Mouse (Mus musculus) liver, postnatal 0 days (tissue): ENCODE data around the gene Wnk2. TPM values are rescaled to one million over a fixed set of nuclear protein-coding genes. Genes with fewer than 3 reads are reported as not detected.

ENCODE experiments used
- ATAC-seq: fragments of 200-750 bp; cut with Nextera tagmentation; 2 replicates; pipeline ENCODE4 v1.8.0; 2017; ENCODE audit warnings: mild to moderate bottlenecking, moderate library complexity
- DNase-seq: peaks from one replicate; pipeline ENCODE4 v3.0.0-alpha.2; 2016
- H3K27ac ChIP-seq: fragments of 300-500 bp; sonication (generic); 2 replicates; pipeline ENCODE4 v1.5.1; 2014; ENCODE audit warnings: antibody characterized with exemption, moderate library complexity, mild to moderate bottlenecking, low read depth
- H3K27me3 ChIP-seq: fragments of 300-500 bp; sonication (generic); 2 replicates; pipeline ENCODE4 v1.6.1; 2014; ENCODE audit warnings: low read length, control low read depth, mixed read lengths; ENCODE audit not compliant: insufficient read depth
- H3K36me3 ChIP-seq: fragments of 300-500 bp; sonication (generic); replicated peaks from 2 replicates; pipeline ENCODE4 v1.6.1; 2014; ENCODE audit warnings: mild to moderate bottlenecking, control low read depth, low read length, moderate library complexity, mixed read lengths; ENCODE audit not compliant: insufficient read depth
- H3K4me1 ChIP-seq: fragments of 300-500 bp; sonication (generic); 2 replicates; pipeline ENCODE4 v1.6.1; 2014; ENCODE audit warnings: antibody characterized with exemption, mild to moderate bottlenecking, control low read depth; ENCODE audit not compliant: insufficient read depth
- H3K4me2 ChIP-seq: fragments of 300-500 bp; sonication (generic); 2 replicates; pipeline ENCODE4 v1.6.1; 2014; ENCODE audit warnings: low read depth, mild to moderate bottlenecking, low read length, moderate library complexity, mixed read lengths
- H3K4me3 ChIP-seq: fragments of 300-500 bp; sonication (generic); 2 replicates; pipeline ENCODE4 v1.5.1; 2014; ENCODE audit warnings: low read depth, low read length
- H3K9ac ChIP-seq: fragments of 300-500 bp; sonication (generic); replicated peaks from 2 replicates; pipeline ENCODE4 v1.6.1; 2014; ENCODE audit warnings: mild to moderate bottlenecking, moderate library complexity
- H3K9me3 ChIP-seq: fragments of 300-500 bp; sonication (generic); 2 replicates; pipeline ENCODE4 v1.6.1; 2016; ENCODE audit warnings: mild to moderate bottlenecking, control low read depth, low read length, mixed read lengths
- CTCF ChIP-seq: sonication (generic); IDR thresholded peaks from 2 replicates; pipeline ENCODE4 v1.5.1; 2016; ENCODE audit warnings: antibody characterized with exemption, low read depth
- EP300 ChIP-seq: IDR thresholded peaks from 2 replicates; pipeline ENCODE4 v1.6.1; 2016; ENCODE audit warnings: antibody characterized with exemption, low read depth, mild to moderate bottlenecking
- WGBS: fragments of 180-500 bp; shearing (Covaris S2); extraction: QIAGEN DNeasy Blood & Tissue Kit; methylation state at CpG from one replicate; pipeline ENCODE4 v1.1.7; 2014; ENCODE audit not compliant: insufficient replicate concordance; 5-methylcytosine and 5-hydroxymethylcytosine counted together
- polyA plus RNA-seq: library from polyadenylated mRNA; unstranded; fragments of >200 nt; fragmentation: Nextera tagmentation; extraction: Ambion mirVana; gene quantifications from 2 replicates; pipeline ENCODE4 v1.2.1, GENCODE M21; 2015

Gene Wnk2
- polyA plus RNA-seq, 1 experiment from 2014 or later, result 0.13 TPM

GRCm38 (mm10) chr13:49031029-49031428, 116.8 kb downstream of the Wnk2 start:
- ATAC-seq, result no peak
- H3K36me3 ChIP-seq, result no peaks in the 10 kb centered on the region
- WGBS, result 46% methylated on average over 2 of the region's 2 CpGs
- TF ChIP-seq EP300 (no peak), CTCF (no peak)
- no peak for DNase-seq
- H3K4me2 ChIP-seq, result no peak overlapping the region
- H3K9me3 ChIP-seq, result peaks cover 4% of the 10 kb centered on the region; the same call in 1 of the 2 replicates
- H3K4me1 ChIP-seq, result no peaks in the 10 kb centered on the region
- no peak overlapping the region for H3K27ac ChIP-seq
- H3K9ac ChIP-seq, result no peak overlapping the region
- no peak overlapping the region for H3K4me3 ChIP-seq
- H3K27me3 ChIP-seq, result no peaks in the 10 kb centered on the region

GRCm38 (mm10) chr13:49028757-49029539, 118.9 kb downstream of the Wnk2 start:
- no peaks in the 10 kb centered on the region for H3K36me3 ChIP-seq
- H3K27ac ChIP-seq, result no peak overlapping the region
- WGBS, result 59% methylated on average over 8 of the region's 8 CpGs
- ATAC-seq (no peak), DNase-seq (no peak)
- H3K9ac ChIP-seq, result no peak overlapping the region
- TF ChIP-seq EP300, result no peak
- TF ChIP-seq CTCF, result no peak
- H3K27me3 ChIP-seq, result no peaks in the 10 kb centered on the region
- H3K4me1 ChIP-seq, result peaks cover 4% of the 10 kb centered on the region; the same call in 1 of the 2 replicates
- no peak overlapping the region for H3K4me2 ChIP-seq
- no peak overlapping the region for H3K4me3 ChIP-seq
- peaks cover 4% of the 10 kb centered on the region; the same call in 1 of the 2 replicates for H3K9me3 ChIP-seq

- Histone ChIP-seq H3K4me2 (no peak overlapping the region), H3K9ac (no peak overlapping the region), H3K27ac (no peak overlapping the region), H3K36me3 (no peaks in the 10 kb centered on the region), H3K4me1 (peaks cover 4% of the 10 kb centered on the region; the same call in 1 of the 2 replicates), H3K4me3 (no peak overlapping the region), H3K9me3 (peaks cover 4% of the 10 kb centered on the region; the same call in 1 of the 2 replicates), H3K27me3 (no peaks in the 10 kb centered on the region)
- TF ChIP-seq CTCF (no peak), EP300 (no peak)
- ATAC-seq (no peak), DNase-seq (no peak)
- 75% methylated on average over 8 of the region's 8 CpGs for WGBS
Measured at GRCm38 (mm10) chr13:49027057-49027456, 120.8 kb downstream of the Wnk2 start.

GRCm38 (mm10) chr13:49025521-49025920, 122.3 kb downstream of the Wnk2 start:
- H3K9ac ChIP-seq, result no peak overlapping the region
- H3K27ac ChIP-seq, result no peak overlapping the region
- no peaks in the 10 kb centered on the region for H3K36me3 ChIP-seq
- WGBS, result 44% methylated on average over 1 of the region's 1 CpGs
- ATAC-seq (no peak), DNase-seq (no peak)
- H3K4me3 ChIP-seq, result no peak overlapping the region
- TF ChIP-seq EP300 (no peak), CTCF (no peak)
- H3K4me1 ChIP-seq, result peaks cover 4% of the 10 kb centered on the region; the same call in 1 of the 2 replicates
- no peaks in the 10 kb centered on the region for H3K9me3 ChIP-seq
- no peak overlapping the region for H3K4me2 ChIP-seq
- no peaks in the 10 kb centered on the region for H3K27me3 ChIP-seq

- no peak for ATAC-seq
- H3K9me3 ChIP-seq, result no peaks in the 10 kb centered on the region
- WGBS, result 25% methylated on average over 7 of the region's 12 CpGs
- no peak for DNase-seq
- no peak overlapping the region for H3K4me2 ChIP-seq
- H3K4me1 ChIP-seq, result peaks cover 4% of the 10 kb centered on the region; the same call in 1 of the 2 replicates
- no peak for TF ChIP-seq CTCF
- TF ChIP-seq EP300, result no peak
- H3K4me3 ChIP-seq, result no peak overlapping the region
- H3K36me3 ChIP-seq, result no peaks in the 10 kb centered on the region
- no peak overlapping the region for H3K27ac ChIP-seq
- H3K9ac ChIP-seq, result no peak overlapping the region
- no peaks in the 10 kb centered on the region for H3K27me3 ChIP-seq
Measured at GRCm38 (mm10) chr13:49024763-49025162, 123.1 kb downstream of the Wnk2 start.

GRCm38 (mm10) chr13:49021693-49022092, 126.1 kb downstream of the Wnk2 start:
- no peak overlapping the region for H3K9ac ChIP-seq
- no peak overlapping the region for H3K4me3 ChIP-seq
- peaks cover 4% of the 10 kb centered on the region; the same call in 1 of the 2 replicates for H3K4me1 ChIP-seq
- TF ChIP-seq CTCF (peak; percentile 79), EP300 (no peak)
- H3K27ac ChIP-seq, result no peak overlapping the region
- ATAC-seq, result no peak
- H3K4me2 ChIP-seq, result no peak overlapping the region
- no peaks in the 10 kb centered on the region for H3K27me3 ChIP-seq
- H3K9me3 ChIP-seq, result peaks cover 5% of the 10 kb centered on the region
- WGBS, result 58% methylated on average over 3 of the region's 3 CpGs
- H3K36me3 ChIP-seq, result no peaks in the 10 kb centered on the region
- peak; percentile 74 for DNase-seq
